Mouse (Mus musculus) right cerebral cortex, postnatal 36 days (tissue): Measurements from ENCODE around the gene Samd9l.
"Not testable (repeated sequence)": the region's sequence is repeated elsewhere in the genome, so short reads cannot be mapped to it uniquely, and the experiment has no call there.

Source experiments
- DNase-seq, 2 experiments: peaks; one replicate each; pipeline ENCODE4 v3.0.0; 2022; ENCODE audit warnings: low spot score in 2 of 2, mixed read lengths in 1 of 2

Gene Samd9l

GRCm38 (mm10) chr6:3343603-3344247 is 55.6 kb downstream of the Samd9l start:
- not testable (repeated sequence) for DNase-seq

DNA sequence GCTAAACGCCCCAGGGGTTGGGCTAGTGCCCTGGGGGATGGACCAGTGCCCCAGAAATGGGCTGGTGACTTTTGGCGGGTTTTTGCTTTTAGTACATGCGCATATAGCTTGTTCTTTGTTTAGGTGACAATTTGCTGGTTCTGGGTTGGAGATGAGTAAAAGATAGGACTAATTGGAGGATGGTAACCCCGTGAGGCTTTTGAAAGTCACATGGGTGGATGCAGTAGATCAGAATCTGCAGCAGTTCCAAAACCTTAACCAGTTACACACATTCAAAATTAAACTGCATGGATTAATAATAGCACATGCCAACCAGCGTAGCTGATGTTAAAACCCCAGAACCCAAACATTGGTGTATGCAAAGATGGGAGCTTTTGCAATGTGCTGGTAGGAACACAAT is 57.9 kb downstream of the Samd9l start:
- DNase-seq = no peak

DNA sequence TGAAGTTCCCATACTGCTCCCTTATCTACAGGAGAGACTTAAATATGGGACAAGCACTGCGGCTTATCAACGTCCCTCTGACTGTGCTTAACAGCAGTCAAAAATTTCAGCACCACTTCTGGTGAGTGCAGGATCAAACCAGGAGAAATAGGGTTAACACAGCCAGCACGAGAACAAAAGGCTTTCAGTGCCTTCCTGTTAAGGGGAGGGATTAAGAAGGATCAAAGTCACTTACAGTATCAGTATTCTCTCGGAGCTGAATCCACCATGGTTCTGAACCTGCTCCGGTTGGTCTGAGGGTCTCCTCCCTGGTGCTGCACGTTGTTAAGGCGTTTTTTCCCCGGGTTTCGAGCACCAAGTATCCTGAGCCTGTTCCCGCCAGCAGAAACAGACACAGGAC is 58.4 kb downstream of the Samd9l start:
- DNase-seq = not testable (repeated sequence)

GRCm38 (mm10) chr6:3339131-3339530 is 60.2 kb downstream of the Samd9l start:
- not testable (repeated sequence) for DNase-seq
